Mouse (Mus musculus): Measurements from ENCODE around the gene Creb3l1. TPM values are rescaled to one million over a fixed set of nuclear protein-coding genes. Genes with fewer than 3 reads are reported as not detected.

The Creb3l1 gene
- polyA plus RNA-seq, 1 experiment from 2014 or later: 18.7 TPM

DNA sequence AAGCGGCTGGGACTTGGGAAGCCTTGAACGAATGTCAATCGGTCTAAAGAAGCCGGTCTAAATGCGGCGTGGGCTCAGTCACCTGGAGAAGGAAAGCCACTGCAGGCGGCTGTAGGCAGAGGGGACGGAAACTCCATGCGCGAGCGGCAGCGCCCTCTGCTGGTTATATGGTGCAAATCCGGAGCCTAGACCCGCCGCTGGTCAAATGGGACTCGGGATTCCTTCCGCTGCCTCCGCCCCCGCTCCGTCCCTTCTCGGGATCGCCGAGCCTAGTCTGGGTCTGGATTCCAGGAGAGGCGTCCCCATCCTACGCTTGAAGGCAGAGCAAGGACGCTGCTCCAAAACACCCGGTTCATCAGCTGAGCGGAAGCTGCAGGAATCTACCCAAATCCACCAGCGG is 34.2 kb upstream of the Creb3l1 start:
- 0 out of 2 replicates have a peak overlapping the region, but pooled peaks have one; percentile 35 for H3K9ac ChIP-seq
- under 1% methylated on average over 29 of the region's 29 CpGs for WGBS
- peak; percentile 60 for ATAC-seq

DNA sequence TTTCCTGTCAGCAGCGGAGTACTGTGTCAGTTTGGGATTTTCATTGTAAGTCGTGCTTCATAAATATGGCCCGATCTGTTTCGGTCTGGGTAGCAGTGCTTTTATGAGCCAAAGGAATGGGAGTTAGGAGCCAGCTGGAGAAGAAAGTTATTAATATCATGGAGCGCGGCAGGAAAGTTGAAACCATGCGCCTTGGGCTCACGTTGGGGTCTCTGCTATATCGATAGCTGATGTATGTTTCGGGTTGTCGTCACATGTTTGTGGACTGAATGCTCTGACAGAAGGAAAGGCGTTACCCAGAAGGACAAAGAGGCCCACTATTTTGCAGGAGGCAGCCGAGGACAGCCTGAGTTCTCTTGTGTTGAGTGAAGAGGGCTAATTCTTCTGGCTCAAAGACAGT is 32.5 kb upstream of the Creb3l1 start:
- Histone ChIP-seq H3K4me2 (replicated peaks) (no peak overlapping the region), H3K36me3 (no peaks in the 10 kb centered on the region), H3K27ac (no peak overlapping the region), H3K27me3 (replicated peaks) (peaks cover 14% of the 10 kb centered on the region), H3K9me3 (no peaks in the 10 kb centered on the region), H3K4me1 (replicated peaks) (peaks cover 19% of the 10 kb centered on the region), H3K9ac (no peak overlapping the region), H3K4me3 (replicated peaks) (no peak overlapping the region)
- 84% methylated on average over 13 of the region's 13 CpGs for WGBS
- no peak for ATAC-seq

More for the DNA sequence above, 34.2 kb upstream of the Creb3l1 start:
- H3K9me3 ChIP-seq: no peaks in the 10 kb centered on the region
- H3K4me1 ChIP-seq (replicated peaks): peaks cover 19% of the 10 kb centered on the region
- H3K27ac ChIP-seq: no peak overlapping the region
- peaks cover 14% of the 10 kb centered on the region for H3K27me3 ChIP-seq (replicated peaks)
- peak overlapping the region; percentile 100 for H3K4me2 ChIP-seq (replicated peaks)
- no peaks in the 10 kb centered on the region for H3K36me3 ChIP-seq
- H3K4me3 ChIP-seq (replicated peaks): peak overlapping the region; percentile 63

DNA sequence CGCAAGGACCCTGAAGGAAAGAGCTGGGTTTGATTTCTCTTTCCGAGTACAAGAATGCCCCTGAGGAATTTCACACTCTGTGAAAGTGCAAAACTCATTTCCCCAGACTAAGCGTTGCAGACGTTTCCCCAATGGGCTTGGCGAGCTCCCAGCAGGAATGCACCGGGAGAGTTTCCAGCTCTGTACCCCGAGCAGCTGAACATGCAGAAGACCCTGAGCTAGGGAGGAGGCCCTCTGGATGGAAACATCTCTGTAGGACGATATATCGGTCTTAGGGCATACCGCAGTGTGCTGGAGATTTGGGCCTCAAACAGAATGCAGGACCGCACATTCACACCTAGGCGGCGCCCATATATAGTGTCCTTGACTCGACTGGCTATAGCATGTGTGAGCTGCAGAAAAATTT is 31.5 kb upstream of the Creb3l1 start:
- Histone ChIP-seq H3K4me3 (replicated peaks) (peak overlapping the region; percentile 20), H3K27me3 (replicated peaks) (peaks cover 14% of the 10 kb centered on the region), H3K4me1 (replicated peaks) (peaks cover 19% of the 10 kb centered on the region), H3K9ac (peak overlapping the region; percentile 29; the same call in 1 of the 2 replicates), H3K9me3 (no peaks in the 10 kb centered on the region), H3K4me2 (replicated peaks) (peak overlapping the region; percentile 75), H3K36me3 (no peaks in the 10 kb centered on the region), H3K27ac (peak overlapping the region; percentile 86)
- peak; percentile 53 for ATAC-seq
- WGBS: 7% methylated on average over 14 of the region's 14 CpGs

DNA sequence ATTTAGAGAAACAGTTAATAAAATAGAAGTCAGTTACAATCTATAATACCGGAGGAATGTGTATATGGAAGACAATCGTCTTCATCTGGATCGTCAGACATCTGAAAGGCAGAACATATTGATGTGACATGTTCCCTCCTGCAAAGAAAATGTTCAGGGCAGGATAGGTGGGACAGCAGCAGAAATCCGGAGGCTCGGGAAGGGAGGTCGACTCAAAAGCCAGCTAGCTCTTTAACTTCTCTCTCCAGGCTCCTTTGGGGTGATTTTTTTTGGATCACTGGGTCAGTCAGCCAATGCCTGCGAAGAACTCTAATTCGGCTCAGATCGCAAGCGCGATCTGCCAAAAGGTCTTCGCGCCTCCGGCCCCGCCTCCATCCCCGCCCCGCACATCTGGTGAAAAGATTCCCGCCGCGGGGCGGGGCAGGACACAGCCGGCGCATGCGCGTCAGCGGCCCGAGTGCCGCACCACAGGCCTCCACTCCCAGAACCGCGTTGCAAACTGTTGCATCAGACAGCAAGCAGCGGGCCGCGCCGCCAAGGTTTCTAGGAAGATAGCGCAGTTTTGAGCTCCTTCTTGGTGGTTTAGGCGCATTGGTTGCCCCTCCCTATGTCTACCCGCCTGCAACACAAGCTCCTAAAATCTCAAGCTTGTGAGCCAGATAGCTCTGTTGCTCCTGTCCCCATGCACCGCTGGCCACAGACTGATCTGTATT is 31.0 kb upstream of the Creb3l1 start:
- peaks cover 12% of the 10 kb centered on the region for H3K27me3 ChIP-seq (replicated peaks)
- H3K4me3 ChIP-seq (replicated peaks): peak overlapping the region; percentile 20
- H3K4me1 ChIP-seq (replicated peaks): peaks cover 18% of the 10 kb centered on the region
- peak; percentile 81 for ATAC-seq
- peak overlapping the region; percentile 75 for H3K4me2 ChIP-seq (replicated peaks)
- H3K9ac ChIP-seq: peak overlapping the region; percentile 29; the same call in 1 of the 2 replicates
- 3% methylated on average over 38 of the region's 38 CpGs for WGBS
- H3K9me3 ChIP-seq: no peaks in the 10 kb centered on the region
- H3K27ac ChIP-seq: peak overlapping the region; percentile 86
- no peaks in the 10 kb centered on the region for H3K36me3 ChIP-seq

DNA sequence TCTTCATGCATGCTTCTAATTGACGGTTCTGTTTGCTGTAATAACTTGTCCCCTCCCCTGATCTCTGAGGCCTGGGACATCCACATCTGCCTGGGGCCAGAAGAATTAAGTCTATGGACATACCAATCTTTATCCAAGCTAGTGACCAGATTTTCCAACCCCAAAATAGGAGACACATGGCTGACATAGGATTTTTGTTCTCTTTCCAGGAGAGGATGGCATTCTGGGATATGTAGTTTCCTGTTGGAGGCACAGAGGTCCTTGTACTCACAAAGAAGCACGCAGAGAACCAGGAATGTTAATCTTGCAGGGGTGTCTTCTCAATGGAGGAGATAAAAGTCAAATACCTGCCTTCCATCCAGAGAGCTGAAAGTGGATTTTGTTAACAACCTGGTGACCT is 28.5 kb upstream of the Creb3l1 start:
- no peak overlapping the region for H3K9ac ChIP-seq
- ATAC-seq: no peak
- H3K27me3 ChIP-seq (replicated peaks): no peaks in the 10 kb centered on the region; the same call in 1 of the 2 replicates
- H3K9me3 ChIP-seq: no peaks in the 10 kb centered on the region
- 47% methylated on average over 2 of the region's 2 CpGs for WGBS
- no peak overlapping the region for H3K27ac ChIP-seq
- no peaks in the 10 kb centered on the region for H3K36me3 ChIP-seq
- H3K4me2 ChIP-seq (replicated peaks): no peak overlapping the region
- peaks cover 9% of the 10 kb centered on the region for H3K4me1 ChIP-seq (replicated peaks)
- no peak overlapping the region for H3K4me3 ChIP-seq (replicated peaks)

DNA sequence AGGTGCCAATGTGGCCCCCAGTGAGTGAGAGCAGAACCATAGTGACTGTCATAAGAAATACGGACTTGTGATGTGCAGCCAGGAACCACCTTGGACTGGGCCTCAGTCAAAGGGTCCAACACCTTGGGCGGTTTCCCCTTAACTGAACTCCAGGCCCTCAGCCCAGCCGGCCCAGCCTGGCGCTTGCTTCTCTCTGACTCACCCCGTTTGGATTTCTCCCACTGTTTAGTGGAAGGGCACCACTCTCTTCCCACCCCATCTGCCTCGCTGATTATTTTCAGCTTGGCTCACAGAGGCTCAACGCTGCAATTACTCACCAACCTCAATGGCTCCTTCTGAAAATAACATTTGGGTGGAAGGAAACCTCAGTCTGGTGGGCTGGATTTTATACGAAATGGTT is 27.9 kb upstream of the Creb3l1 start:
- no peak for ATAC-seq
- peaks cover 13% of the 10 kb centered on the region for H3K4me1 ChIP-seq (replicated peaks)
- H3K4me3 ChIP-seq (replicated peaks): no peak overlapping the region
- H3K9me3 ChIP-seq: no peaks in the 10 kb centered on the region
- H3K27ac ChIP-seq: no peak overlapping the region
- no peaks in the 10 kb centered on the region for H3K36me3 ChIP-seq
- no peak overlapping the region for H3K4me2 ChIP-seq (replicated peaks)
- no peak overlapping the region for H3K9ac ChIP-seq
- WGBS: 85% methylated on average over 8 of the region's 8 CpGs
- H3K27me3 ChIP-seq (replicated peaks): no peaks in the 10 kb centered on the region; the same call in 1 of the 2 replicates

DNA sequence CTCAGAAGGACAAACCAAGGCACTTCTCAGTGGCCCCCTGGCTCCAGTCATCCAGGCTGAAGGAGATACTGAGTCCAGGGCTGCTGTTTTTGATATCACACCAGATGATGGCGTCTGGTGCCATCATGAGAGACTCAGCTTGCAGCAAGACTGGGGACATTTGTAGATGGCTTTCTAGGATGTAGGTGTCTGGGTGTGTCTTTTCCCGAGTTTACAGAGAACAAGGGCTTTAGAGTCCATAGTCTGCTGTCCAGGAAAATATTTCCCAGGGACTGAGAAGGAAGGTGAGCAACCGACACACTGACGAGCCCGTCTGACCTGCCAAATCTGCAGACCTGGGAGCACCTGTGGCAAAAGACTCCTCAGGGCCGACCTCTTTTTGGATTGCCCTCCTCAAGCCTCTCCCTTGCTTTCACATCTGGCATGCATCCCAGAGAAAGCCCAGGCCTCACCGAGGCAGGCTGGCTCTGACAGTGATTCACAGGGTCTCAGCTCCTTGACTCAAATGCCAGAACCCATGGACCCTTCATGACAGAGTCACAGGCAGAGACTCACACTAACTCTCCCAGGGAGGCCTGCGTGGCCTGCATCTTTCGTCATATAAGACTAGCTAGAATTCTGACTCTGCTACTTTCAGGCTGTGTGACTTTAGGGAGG is 23.9 kb upstream of the Creb3l1 start:
- Histone ChIP-seq H3K4me1 (replicated peaks) (peaks cover 11% of the 10 kb centered on the region), H3K9me3 (no peaks in the 10 kb centered on the region), H3K4me3 (replicated peaks) (no peak overlapping the region), H3K36me3 (no peaks in the 10 kb centered on the region), H3K27me3 (replicated peaks) (no peaks in the 10 kb centered on the region; the same call in 1 of the 2 replicates), H3K4me2 (replicated peaks) (0 out of 2 replicates have a peak overlapping the region, but pooled peaks have one; percentile 15), H3K9ac (no peak overlapping the region), H3K27ac (0 out of 2 replicates have a peak overlapping the region, but pooled peaks have one; percentile 13)
- 55% methylated on average over 9 of the region's 9 CpGs for WGBS
- ATAC-seq: peak; percentile 56

DNA sequence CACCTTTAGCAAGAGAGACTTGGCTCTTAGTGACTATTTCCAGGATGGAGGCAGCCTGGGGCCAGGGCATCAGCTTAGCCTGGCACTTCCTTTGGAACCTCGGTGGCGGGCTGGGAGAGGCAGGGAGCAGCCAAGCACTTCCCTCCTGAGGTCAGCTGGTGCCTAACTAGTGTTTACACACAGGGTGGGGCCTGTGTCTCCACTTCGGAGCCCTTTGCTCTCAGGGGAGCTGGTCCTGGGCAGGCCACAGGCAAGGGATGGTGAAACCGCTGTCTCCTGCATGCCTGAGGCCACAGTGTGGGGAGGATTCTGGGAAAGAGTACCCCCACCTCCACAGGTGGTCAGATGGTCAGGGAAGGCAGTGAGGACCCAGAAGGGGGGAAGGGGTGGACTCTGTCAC is 23.3 kb upstream of the Creb3l1 start:
- Histone ChIP-seq H3K27me3 (replicated peaks) (no peaks in the 10 kb centered on the region; the same call in 1 of the 2 replicates), H3K4me1 (replicated peaks) (peaks cover 11% of the 10 kb centered on the region), H3K9ac (no peak overlapping the region), H3K36me3 (no peaks in the 10 kb centered on the region), H3K4me2 (replicated peaks) (0 out of 2 replicates have a peak overlapping the region, but pooled peaks have one; percentile 15), H3K27ac (no peak overlapping the region), H3K9me3 (no peaks in the 10 kb centered on the region), H3K4me3 (replicated peaks) (no peak overlapping the region)
- ATAC-seq: peak; percentile 96
- WGBS: 19% methylated on average over 4 of the region's 4 CpGs

DNA sequence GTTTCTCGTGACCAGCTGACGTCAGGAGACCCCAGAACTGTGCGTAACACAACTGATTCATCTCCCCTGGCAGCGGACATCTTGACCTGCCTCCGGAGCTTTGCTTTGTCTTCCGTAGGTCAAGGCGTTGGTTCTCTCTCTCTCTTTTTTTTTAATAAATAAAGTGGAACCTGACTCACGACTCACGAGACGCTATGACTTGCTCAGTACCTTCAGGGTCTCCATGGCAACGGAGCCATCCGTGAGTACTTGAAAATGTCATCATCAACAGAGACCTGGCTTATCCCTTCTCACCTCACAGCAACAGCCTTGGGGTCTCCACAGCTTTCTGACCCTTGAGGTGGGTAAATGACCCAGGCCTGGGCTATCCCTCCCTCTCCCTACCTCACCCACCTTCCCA is 19.0 kb upstream of the Creb3l1 start:
- Histone ChIP-seq H3K4me2 (replicated peaks) (no peak overlapping the region), H3K27me3 (replicated peaks) (no peaks in the 10 kb centered on the region; the same call in 1 of the 2 replicates), H3K36me3 (no peaks in the 10 kb centered on the region), H3K4me1 (replicated peaks) (peaks cover 9% of the 10 kb centered on the region), H3K9me3 (no peaks in the 10 kb centered on the region), H3K4me3 (replicated peaks) (no peak overlapping the region), H3K27ac (no peak overlapping the region), H3K9ac (no peak overlapping the region)
- 85% methylated on average over 12 of the region's 12 CpGs for WGBS
- ATAC-seq: no peak

DNA sequence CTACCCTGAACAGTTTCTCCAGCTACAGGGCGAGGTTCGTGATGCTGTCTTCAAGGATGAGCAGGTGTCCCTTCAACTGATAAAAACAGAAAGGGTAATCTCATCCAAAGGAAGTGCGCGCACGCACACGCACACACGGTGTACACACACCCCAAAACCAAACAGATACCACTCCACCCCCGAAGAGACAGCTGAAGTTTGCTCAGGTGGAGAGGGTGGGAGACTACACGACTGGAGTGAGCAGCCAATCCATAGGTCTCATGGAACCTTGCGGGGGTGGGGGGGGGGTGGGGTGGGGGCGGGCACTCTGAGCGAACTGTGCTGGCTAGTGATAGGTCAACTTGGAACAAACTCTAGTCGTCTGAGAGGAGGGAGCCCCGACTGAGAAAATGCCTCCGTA is 17.2 kb upstream of the Creb3l1 start:
- ATAC-seq: peak; percentile 53
- Histone ChIP-seq H3K27me3 (replicated peaks) (no peaks in the 10 kb centered on the region; the same call in 1 of the 2 replicates), H3K4me1 (replicated peaks) (no peaks in the 10 kb centered on the region), H3K4me2 (replicated peaks) (no peak overlapping the region), H3K36me3 (no peaks in the 10 kb centered on the region), H3K9me3 (no peaks in the 10 kb centered on the region), H3K27ac (no peak overlapping the region), H3K4me3 (replicated peaks) (no peak overlapping the region), H3K9ac (no peak overlapping the region)
- WGBS: 70% methylated on average over 15 of the region's 15 CpGs

DNA sequence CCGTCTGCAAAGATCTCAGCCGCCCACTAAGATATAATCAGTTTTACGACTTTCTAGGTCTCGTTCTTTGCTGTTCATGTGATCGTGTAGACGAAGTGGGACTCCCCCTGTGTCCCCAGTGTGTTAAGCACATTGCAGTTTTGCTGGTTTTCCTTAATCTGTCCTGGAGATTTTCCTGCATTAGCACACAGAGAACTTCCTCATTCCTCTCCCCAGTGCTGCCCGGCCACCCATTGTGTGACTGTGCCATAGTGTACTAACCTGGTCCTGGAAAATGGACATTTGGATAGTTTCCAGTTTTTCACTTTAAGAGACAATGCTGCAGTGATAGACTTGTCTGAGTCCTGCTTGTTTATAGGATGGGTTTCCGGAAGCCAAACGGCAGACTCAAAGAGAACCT is 10.0 kb upstream of the Creb3l1 start:
- Histone ChIP-seq H3K4me1 (replicated peaks) (0 out of 2 replicates have a peak, but pooled peaks cover 3% of the 10 kb centered on the region), H3K36me3 (no peaks in the 10 kb centered on the region), H3K27ac (no peak overlapping the region), H3K4me2 (replicated peaks) (no peak overlapping the region), H3K9me3 (no peaks in the 10 kb centered on the region), H3K27me3 (replicated peaks) (no peaks in the 10 kb centered on the region), H3K9ac (no peak overlapping the region), H3K4me3 (replicated peaks) (no peak overlapping the region)
- WGBS: 49% methylated on average over 9 of the region's 9 CpGs
- peak; percentile 35; the same call in 1 of the 2 replicates for ATAC-seq

DNA sequence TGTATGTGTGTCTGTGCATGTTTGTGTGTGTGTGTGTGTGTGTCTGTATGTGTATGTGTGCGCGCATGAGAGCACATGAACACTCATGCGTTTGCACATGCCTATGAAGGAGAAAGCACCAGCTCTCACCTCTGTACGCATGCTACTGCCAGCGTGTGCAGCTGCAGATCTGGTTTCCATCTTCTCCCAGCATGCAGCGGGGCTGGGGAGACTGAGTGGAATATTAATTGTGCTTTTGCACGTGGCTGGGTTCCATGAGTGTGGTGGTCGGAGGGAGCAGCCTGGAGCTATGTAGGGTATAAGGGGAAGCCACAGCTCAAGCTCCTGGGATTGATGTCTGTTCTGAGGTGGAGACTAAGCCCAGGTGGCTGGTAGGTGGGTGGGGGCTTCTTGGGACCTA is 6.3 kb upstream of the Creb3l1 start:
- Histone ChIP-seq H3K4me2 (replicated peaks) (no peak overlapping the region), H3K4me1 (replicated peaks) (0 out of 2 replicates have a peak, but pooled peaks cover 3% of the 10 kb centered on the region), H3K27ac (no peak overlapping the region), H3K27me3 (replicated peaks) (no peaks in the 10 kb centered on the region), H3K9ac (no peak overlapping the region), H3K36me3 (no peaks in the 10 kb centered on the region), H3K4me3 (replicated peaks) (no peak overlapping the region), H3K9me3 (no peaks in the 10 kb centered on the region)
- no peak for ATAC-seq
- WGBS: 78% methylated on average over 8 of the region's 8 CpGs

All from intestine, embryonic 15.5 days (tissue).